In the genomic region with DNA sequence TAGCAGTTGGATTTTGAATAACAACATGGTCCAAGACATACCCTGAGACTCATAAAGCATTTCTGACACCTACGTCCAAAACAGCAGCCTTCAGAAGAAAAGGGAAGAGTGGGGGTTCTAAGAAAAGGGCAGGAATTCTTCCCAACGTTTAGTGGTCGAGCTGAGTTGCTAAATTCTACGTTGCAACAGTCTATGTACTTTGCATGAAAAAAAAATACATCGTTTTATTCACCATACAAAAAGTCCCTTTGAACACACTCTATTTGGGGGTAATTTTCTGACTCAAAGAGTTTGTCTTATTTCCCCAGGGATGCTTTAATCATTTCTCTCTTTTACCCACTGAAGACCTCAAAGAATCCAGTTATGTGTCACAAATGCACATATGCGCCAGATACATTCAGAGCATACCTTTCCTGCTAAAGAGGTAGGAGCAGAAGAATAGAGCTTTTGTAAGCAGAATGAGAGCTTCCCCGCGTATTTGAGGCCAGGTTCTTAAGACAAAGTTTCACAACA, we compare ENCODE assay signal across 18 mouse cellular contexts.
DNase-seq lines count a peak whose midpoint lies in the region.
"Had no signal": no experiment of that assay in that cellular context is flagged by ENCODE, and none has a peak within 500 bp of the region (broad histone marks: within the 10 kb centered on the region; RNA-seq: fewer than 3 reads in every experiment).

No protein-coding gene starts in this region.

- no peaks in the 10 kb centered on the region for H3K9me3 ChIP-seq in limb, embryonic 10.5 days (replicated peaks)
- H3K9me3 ChIP-seq: embryonic facial prominence, embryonic 10.5 days; embryonic facial prominence, embryonic 12.5 days; forebrain, embryonic 13.5 days; forebrain, embryonic 15.5 days; G1E had no signal

- H3K36me3 ChIP-seq in splenic B cell, adult 2 months (ENCODE audit: control insufficient read depth, insufficient read depth, low read length, poor library complexity, severe bottlenecking) = no peaks in the 10 kb centered on the region
- H3K36me3 ChIP-seq in limb, embryonic 10.5 days = no peaks in the 10 kb centered on the region
- H3K36me3 ChIP-seq: embryonic facial prominence, embryonic 10.5 days; embryonic facial prominence, embryonic 12.5 days; forebrain, embryonic 15.5 days; G1E had no signal

- H3K4me1 ChIP-seq in limb, embryonic 10.5 days = no peaks in the 10 kb centered on the region
- H3K4me1 ChIP-seq: embryonic facial prominence, embryonic 10.5 days; embryonic facial prominence, embryonic 12.5 days; forebrain, embryonic 13.5 days; forebrain, embryonic 15.5 days had no signal

- 87% methylated on average over 8 of the region's 8 CpGs for WGBS in limb, embryonic 10.5 days

- no peak overlapping the region for H3K4me3 ChIP-seq in limb, embryonic 10.5 days
- H3K4me3 ChIP-seq: embryonic facial prominence, embryonic 10.5 days; embryonic facial prominence, embryonic 12.5 days; forebrain, embryonic 13.5 days; forebrain, embryonic 15.5 days had no signal

- H3K27me3 ChIP-seq in splenic B cell, adult 2 months (ENCODE audit: control insufficient read depth, insufficient read depth, low read length, poor library complexity, severe bottlenecking) = no peaks in the 10 kb centered on the region
- no peaks in the 10 kb centered on the region for H3K27me3 ChIP-seq in limb, embryonic 10.5 days (ENCODE audit: low read depth, poor library complexity, severe bottlenecking)
- H3K27me3 ChIP-seq: embryonic facial prominence, embryonic 12.5 days; forebrain, embryonic 13.5 days; forebrain, embryonic 15.5 days had no signal

- no peak overlapping the region for H3K27ac ChIP-seq in limb, embryonic 10.5 days
- H3K27ac ChIP-seq: embryonic facial prominence, embryonic 10.5 days; embryonic facial prominence, embryonic 12.5 days; forebrain, embryonic 13.5 days; forebrain, embryonic 15.5 days had no signal

- peak; percentile 48 for DNase-seq in A20 (ENCODE audit: low read depth, low spot score)
- peak; percentile 58 for DNase-seq in gonadal fat pad, adult 2 months (ENCODE audit: low read depth)
- DNase-seq in splenic B cell, adult 2 months (ENCODE audit: low read depth, low spot score) = peak; percentile 9
- no peak for DNase-seq in limb, embryonic 10.5 days (ENCODE audit: low spot score)
- DNase-seq in cerebellum, postnatal 25 days = no peak
- DNase-seq: adrenal gland, postnatal 10 days; adrenal gland, postnatal 25 days; cerebellum, adult 11 months; cerebellum, adult 18-20 months; cerebellum, adult 8-10 months; cerebellum, adult 9-11 months; cerebellum, postnatal 14 days; forebrain, postnatal 0 days had no signal

Comparison
In these comparisons a context has a peak if more than half of its experiments do, and no peak if none do; other contexts are left out.
1. DNase-seq: peak in A20 (single experiment), gonadal fat pad, adult 2 months (single experiment) and splenic B cell, adult 2 months (single experiment); none in limb, embryonic 10.5 days (single experiment) and cerebellum, postnatal 25 days (0 of 2).